Mouse (Mus musculus) brain, embryonic 18.5 days (tissue): ENCODE measurements around the gene Nt5c3b.

Experiments used
- DNase-seq: peaks from one replicate; pipeline ENCODE4 v3.0.0-alpha.2; 2012; ENCODE audit warnings: low read depth, low spot score

The Nt5c3b gene

DNA sequence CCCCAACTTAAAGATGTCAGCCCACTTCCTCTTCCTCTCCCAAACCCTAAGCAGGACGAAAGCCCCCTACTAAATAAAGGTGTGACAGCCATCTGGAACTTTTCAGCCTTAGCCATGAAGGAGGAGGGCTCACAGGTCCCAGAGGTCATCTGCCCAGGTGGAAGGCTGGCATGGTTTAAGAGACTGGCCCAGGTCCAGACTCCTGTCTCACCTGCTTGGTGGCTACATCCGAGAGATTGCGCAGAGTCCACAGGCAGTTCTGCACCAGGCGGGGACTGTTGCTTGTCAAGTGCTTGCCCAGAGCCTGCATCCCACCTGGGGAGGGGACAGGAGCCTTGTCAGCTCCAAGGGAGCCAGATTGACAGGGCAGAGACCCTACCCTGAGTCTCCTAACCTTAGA, 62.3 kb downstream of the Nt5c3b start:
- no peak for DNase-seq

DNA sequence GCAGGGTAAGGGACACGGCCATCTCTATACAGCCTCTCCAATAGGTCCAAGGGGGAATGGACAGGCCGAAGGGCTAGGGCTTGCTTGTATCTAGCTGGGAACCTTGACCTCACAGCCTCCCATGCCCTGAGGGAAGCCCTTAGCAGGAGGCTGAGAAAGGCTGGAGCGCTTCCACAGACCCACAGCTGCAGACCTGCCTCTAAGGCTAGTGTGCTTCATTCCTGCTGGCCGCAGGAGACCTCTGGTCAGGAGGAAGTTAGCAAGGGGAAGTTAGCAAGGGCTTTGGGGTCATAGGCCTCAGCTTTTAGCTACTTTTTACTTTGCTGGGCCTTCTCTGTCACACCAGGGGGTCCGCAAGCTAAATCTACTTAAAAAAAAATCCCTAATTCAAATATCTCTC, 63.2 kb downstream of the Nt5c3b start:
- DNase-seq = no peak

DNA sequence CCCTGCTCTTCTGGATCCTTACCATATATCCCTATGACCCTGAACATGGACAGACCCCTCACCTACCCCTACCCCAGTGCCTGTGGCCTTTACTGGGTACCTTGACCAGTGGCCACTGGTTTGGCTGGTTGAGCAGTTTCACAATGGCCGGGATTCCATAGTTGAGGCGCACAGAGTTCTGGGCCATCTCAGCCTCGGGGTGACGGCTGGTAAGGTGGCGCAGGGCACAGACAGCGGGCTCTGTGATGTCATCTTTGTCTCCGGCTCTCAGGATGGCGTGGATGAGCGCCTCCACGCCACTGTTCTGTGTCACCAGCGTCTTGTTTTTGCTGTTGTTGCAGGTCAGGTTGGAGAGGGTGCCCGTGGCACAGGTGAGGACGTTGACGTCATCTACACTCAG, 63.6 kb downstream of the Nt5c3b start:
- DNase-seq = no peak

DNA sequence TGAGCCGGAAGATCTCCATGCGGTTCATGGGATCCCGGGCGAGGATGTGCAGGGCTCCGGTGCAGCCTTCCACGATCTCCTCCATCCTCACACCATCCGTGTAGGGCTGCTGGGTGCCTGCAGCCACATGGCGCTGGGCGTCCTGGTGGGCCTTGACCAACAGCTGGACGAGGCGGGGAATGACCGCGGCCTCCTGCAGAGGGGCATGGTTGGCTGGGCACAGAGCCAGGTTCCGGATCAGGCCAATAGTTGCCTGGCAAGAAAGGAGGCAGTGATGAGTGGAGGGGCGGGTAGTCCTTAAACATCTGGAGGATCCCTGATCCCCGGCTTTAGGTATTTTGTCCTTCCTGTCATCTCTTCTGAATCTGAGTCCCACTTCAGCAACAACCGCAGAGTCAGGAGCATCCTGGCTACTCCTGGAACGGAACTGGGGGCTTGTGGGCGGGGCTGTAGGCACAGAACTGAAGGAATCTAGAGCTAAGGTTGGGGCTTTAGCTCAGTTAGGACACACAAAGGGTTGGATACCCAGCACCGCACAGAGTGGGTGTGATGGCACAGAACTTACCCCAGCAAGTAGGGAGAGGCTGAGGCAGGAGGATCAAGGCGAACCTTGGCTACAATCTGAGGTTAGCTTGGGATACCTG, 64.7 kb downstream of the Nt5c3b start:
- no peak for DNase-seq

DNA sequence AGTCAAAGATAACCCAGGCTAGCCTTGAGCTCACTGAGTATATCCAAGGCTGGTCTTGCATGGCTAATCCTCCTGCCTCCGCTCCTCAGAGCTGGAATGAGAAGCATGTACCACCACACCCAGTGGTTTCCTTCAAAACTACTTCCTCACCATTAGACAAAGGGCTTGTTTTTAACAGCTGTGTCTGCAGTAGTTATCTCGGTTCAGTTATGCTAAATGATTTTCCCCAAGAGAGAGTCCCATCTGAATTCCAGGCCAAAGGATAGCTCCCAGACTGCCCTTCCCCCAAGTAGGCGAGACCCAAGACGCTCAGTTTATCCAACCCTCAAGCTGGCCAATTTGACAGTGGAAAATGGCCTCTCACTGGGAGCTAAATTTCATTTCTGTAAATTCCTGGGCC, 65.6 kb downstream of the Nt5c3b start:
- DNase-seq = no peak

DNA sequence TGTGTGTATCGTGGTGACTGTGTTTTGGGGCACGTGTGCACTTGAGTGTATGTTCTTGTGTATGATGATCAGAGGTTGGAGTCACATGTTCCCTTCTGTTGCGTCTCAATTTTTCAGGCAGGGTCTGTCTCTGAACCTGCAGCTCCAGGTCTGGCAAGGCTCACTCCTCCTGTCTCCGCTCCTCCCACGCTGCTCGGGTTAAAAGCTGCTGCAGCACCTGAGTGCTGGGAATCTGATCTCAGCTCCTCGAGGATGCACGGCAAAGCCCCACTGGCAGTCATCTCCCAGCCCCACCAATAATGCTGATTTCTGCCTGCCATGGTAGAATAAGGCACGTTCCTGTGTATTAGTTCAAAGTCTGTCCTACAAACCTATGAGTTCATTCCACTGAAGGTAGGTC, 66.5 kb downstream of the Nt5c3b start:
- DNase-seq = no peak
